Mouse (Mus musculus): Measurements from ENCODE around the gene Eif3k. TPM values are rescaled to one million over a fixed set of nuclear protein-coding genes. Genes with fewer than 3 reads are reported as not detected.
A peak's percentile ranks its signal among the peaks of the same experiment; 100 is the strongest.

Eif3k gene
- polyA plus RNA-seq, 1 experiment from 2014 or later: 279 TPM

GRCm38 (mm10) chr7:28930320-28931031 is 51.2 kb downstream of the Eif3k start:
- H3K9ac ChIP-seq (ENCODE audit: low read depth, low read length): no peak overlapping the region
- no peaks in the 10 kb centered on the region for H3K36me3 ChIP-seq (ENCODE audit: control insufficient read depth, insufficient read depth, low read length)
- no peaks in the 10 kb centered on the region for H3K4me1 ChIP-seq (ENCODE audit: control insufficient read depth, insufficient read depth, low read length)
- no peaks in the 10 kb centered on the region for H3K9me3 ChIP-seq (replicated peaks; ENCODE audit: control insufficient read depth, low read length, poor library complexity, severe bottlenecking)
- no peaks in the 10 kb centered on the region for H3K27me3 ChIP-seq (ENCODE audit: control insufficient read depth, insufficient read depth, low read depth, low read length)
- no peak overlapping the region for H3K4me3 ChIP-seq (ENCODE audit: low read depth, low read length)
- ATAC-seq: no peak
- WGBS: 62% methylated on average over 5 of the region's 5 CpGs
- no peak overlapping the region for H3K4me2 ChIP-seq (ENCODE audit: low read length)
- no peak overlapping the region for H3K27ac ChIP-seq (ENCODE audit: low read length)

GRCm38 (mm10) chr7:28929381-28929780 is 52.3 kb downstream of the Eif3k start:
- ATAC-seq: no peak
- Histone ChIP-seq H3K27ac (ENCODE audit: low read length) (no peak overlapping the region), H3K9ac (ENCODE audit: low read depth, low read length) (no peak overlapping the region), H3K4me2 (ENCODE audit: low read length) (no peak overlapping the region), H3K27me3 (ENCODE audit: control insufficient read depth, insufficient read depth, low read depth, low read length) (no peaks in the 10 kb centered on the region), H3K36me3 (ENCODE audit: control insufficient read depth, insufficient read depth, low read length) (no peaks in the 10 kb centered on the region), H3K9me3 (replicated peaks; ENCODE audit: control insufficient read depth, low read length, poor library complexity, severe bottlenecking) (no peaks in the 10 kb centered on the region), H3K4me1 (ENCODE audit: control insufficient read depth, insufficient read depth, low read length) (peaks cover 4% of the 10 kb centered on the region), H3K4me3 (ENCODE audit: low read depth, low read length) (no peak overlapping the region)
- 64% methylated on average over 3 of the region's 3 CpGs for WGBS

GRCm38 (mm10) chr7:28926172-28926571 is 55.5 kb downstream of the Eif3k start:
- Histone ChIP-seq H3K27ac (ENCODE audit: low read length) (no peak overlapping the region), H3K4me1 (ENCODE audit: control insufficient read depth, insufficient read depth, low read length) (peaks cover 22% of the 10 kb centered on the region), H3K36me3 (ENCODE audit: control insufficient read depth, insufficient read depth, low read length) (no peaks in the 10 kb centered on the region), H3K9ac (ENCODE audit: low read depth, low read length) (no peak overlapping the region), H3K27me3 (ENCODE audit: control insufficient read depth, insufficient read depth, low read depth, low read length) (no peaks in the 10 kb centered on the region), H3K4me3 (ENCODE audit: low read depth, low read length) (no peak overlapping the region), H3K9me3 (replicated peaks; ENCODE audit: control insufficient read depth, low read length, poor library complexity, severe bottlenecking) (no peaks in the 10 kb centered on the region), H3K4me2 (ENCODE audit: low read length) (no peak overlapping the region)
- ATAC-seq: no peak
- WGBS: 59% methylated on average over 2 of the region's 2 CpGs

- no peaks in the 10 kb centered on the region for H3K27me3 ChIP-seq (ENCODE audit: control insufficient read depth, insufficient read depth, low read depth, low read length)
- H3K9ac ChIP-seq (ENCODE audit: low read depth, low read length): no peak overlapping the region
- no peak overlapping the region for H3K27ac ChIP-seq (ENCODE audit: low read length)
- H3K9me3 ChIP-seq (replicated peaks; ENCODE audit: control insufficient read depth, low read length, poor library complexity, severe bottlenecking): no peaks in the 10 kb centered on the region
- WGBS: 49% methylated on average over 9 of the region's 9 CpGs
- no peak for ATAC-seq
- peaks cover 22% of the 10 kb centered on the region for H3K4me1 ChIP-seq (ENCODE audit: control insufficient read depth, insufficient read depth, low read length)
- H3K36me3 ChIP-seq (ENCODE audit: control insufficient read depth, insufficient read depth, low read length): no peaks in the 10 kb centered on the region
- no peak overlapping the region for H3K4me2 ChIP-seq (ENCODE audit: low read length)
- H3K4me3 ChIP-seq (ENCODE audit: low read depth, low read length): no peak overlapping the region
Observed at GRCm38 (mm10) chr7:28925317-28925716, 56.3 kb downstream of the Eif3k start.

GRCm38 (mm10) chr7:28924802-28925201 is 56.9 kb downstream of the Eif3k start:
- Histone ChIP-seq H3K27ac (ENCODE audit: low read length) (0 out of 2 replicates have a peak overlapping the region, but pooled peaks have one; percentile 14), H3K4me2 (ENCODE audit: low read length) (no peak overlapping the region), H3K9ac (ENCODE audit: low read depth, low read length) (no peak overlapping the region), H3K4me1 (ENCODE audit: control insufficient read depth, insufficient read depth, low read length) (peaks cover 22% of the 10 kb centered on the region), H3K36me3 (ENCODE audit: control insufficient read depth, insufficient read depth, low read length) (no peaks in the 10 kb centered on the region), H3K9me3 (replicated peaks; ENCODE audit: control insufficient read depth, low read length, poor library complexity, severe bottlenecking) (no peaks in the 10 kb centered on the region), H3K4me3 (ENCODE audit: low read depth, low read length) (no peak overlapping the region), H3K27me3 (ENCODE audit: control insufficient read depth, insufficient read depth, low read depth, low read length) (no peaks in the 10 kb centered on the region)
- no peak for ATAC-seq
- 84% methylated on average over 3 of the region's 3 CpGs for WGBS

GRCm38 (mm10) chr7:28923865-28924291 is 57.8 kb downstream of the Eif3k start:
- WGBS: 18% methylated on average over 4 of the region's 4 CpGs
- Histone ChIP-seq H3K36me3 (ENCODE audit: control insufficient read depth, insufficient read depth, low read length) (no peaks in the 10 kb centered on the region), H3K4me1 (ENCODE audit: control insufficient read depth, insufficient read depth, low read length) (peaks cover 28% of the 10 kb centered on the region), H3K27ac (ENCODE audit: low read length) (peak overlapping the region; percentile 39; the same call in 1 of the 2 replicates), H3K4me2 (ENCODE audit: low read length) (no peak overlapping the region), H3K9ac (ENCODE audit: low read depth, low read length) (no peak overlapping the region), H3K27me3 (ENCODE audit: control insufficient read depth, insufficient read depth, low read depth, low read length) (no peaks in the 10 kb centered on the region), H3K9me3 (replicated peaks; ENCODE audit: control insufficient read depth, low read length, poor library complexity, severe bottlenecking) (no peaks in the 10 kb centered on the region), H3K4me3 (ENCODE audit: low read depth, low read length) (no peak overlapping the region)
- no peak for ATAC-seq

- Histone ChIP-seq H3K27ac (ENCODE audit: low read length) (no peak overlapping the region), H3K9me3 (replicated peaks; ENCODE audit: control insufficient read depth, low read length, poor library complexity, severe bottlenecking) (no peaks in the 10 kb centered on the region), H3K4me1 (ENCODE audit: control insufficient read depth, insufficient read depth, low read length) (peaks cover 32% of the 10 kb centered on the region), H3K9ac (ENCODE audit: low read depth, low read length) (no peak overlapping the region), H3K27me3 (ENCODE audit: control insufficient read depth, insufficient read depth, low read depth, low read length) (no peaks in the 10 kb centered on the region), H3K4me2 (ENCODE audit: low read length) (no peak overlapping the region), H3K36me3 (ENCODE audit: control insufficient read depth, insufficient read depth, low read length) (peaks cover 9% of the 10 kb centered on the region), H3K4me3 (ENCODE audit: low read depth, low read length) (no peak overlapping the region)
- no peak for ATAC-seq
- WGBS: 58% methylated on average over 4 of the region's 4 CpGs
Observed at GRCm38 (mm10) chr7:28922606-28923005, 59.1 kb downstream of the Eif3k start.

- no peaks in the 10 kb centered on the region for H3K9me3 ChIP-seq (replicated peaks; ENCODE audit: control insufficient read depth, low read length, poor library complexity, severe bottlenecking)
- peaks cover 9% of the 10 kb centered on the region for H3K36me3 ChIP-seq (ENCODE audit: control insufficient read depth, insufficient read depth, low read length)
- H3K4me1 ChIP-seq (ENCODE audit: control insufficient read depth, insufficient read depth, low read length): peaks cover 32% of the 10 kb centered on the region
- H3K4me2 ChIP-seq (ENCODE audit: low read length): no peak overlapping the region
- no peak overlapping the region for H3K27ac ChIP-seq (ENCODE audit: low read length)
- no peak overlapping the region for H3K9ac ChIP-seq (ENCODE audit: low read depth, low read length)
- no peak overlapping the region for H3K4me3 ChIP-seq (ENCODE audit: low read depth, low read length)
- no peak for ATAC-seq
- WGBS: 87% methylated on average over 8 of the region's 8 CpGs
- H3K27me3 ChIP-seq (ENCODE audit: control insufficient read depth, insufficient read depth, low read depth, low read length): no peaks in the 10 kb centered on the region
Observed at GRCm38 (mm10) chr7:28921722-28922465, 59.8 kb downstream of the Eif3k start.
